Mouse (Mus musculus) G1E (cell line): ENCODE results near the gene Gm20683.

Experiments
- CTCF ChIP-seq: IDR thresholded peaks from 2 replicates; pipeline ENCODE4 v1.5.1; 2012; ENCODE audit warnings: low read depth, low read length, inconsistent platforms, mixed read lengths
- GATA1 ChIP-seq: IDR thresholded peaks from 2 replicates; pipeline ENCODE4 v1.6.1; 2012; ENCODE audit warnings: borderline replicate concordance, low read length, inconsistent platforms, mixed read lengths
- TAL1 ChIP-seq: conservative IDR thresholded peaks from 2 replicates; pipeline ENCODE4 v1.6.1; 2012; ENCODE audit warnings: low read depth, low read length, inconsistent platforms, mixed read lengths

GRCm38 (mm10) chr17:25867836-25868600 lies 26.5 kb upstream of the Gm20683 start:
- TF ChIP-seq CTCF (no peak), TAL1 (no peak), GATA1 (no peak)
